Mouse (Mus musculus) liver, embryonic 11.5 days (tissue): ENCODE data around the gene Med16. TPM values are rescaled to one million over a fixed set of nuclear protein-coding genes. Genes with fewer than 3 reads are reported as not detected.

ENCODE experiments used
- ATAC-seq: fragments of 200-750 bp; cut with Nextera tagmentation; replicated peaks from 2 replicates; pipeline ENCODE4 v1.8.0; 2017; ENCODE audit warnings: moderate number of reproducible peaks, mild to moderate bottlenecking, moderate TSS enrichment, moderate library complexity; ENCODE audit not compliant: low FRiP score
- DNase-seq: peaks from one replicate; pipeline ENCODE4 v3.0.0-alpha.2; 2017; ENCODE audit warnings: low spot score
- H3K27ac ChIP-seq: fragments of 300-500 bp; sonication (generic); 2 replicates; pipeline ENCODE4 v1.5.1; 2014; ENCODE audit warnings: mild to moderate bottlenecking, low read depth, low read length, control low read depth
- H3K27me3 ChIP-seq: fragments of 300-500 bp; sonication (generic); replicated peaks from 2 replicates; pipeline ENCODE4 v1.6.1; 2014; ENCODE audit warnings: low read length, mixed read lengths; ENCODE audit not compliant: control insufficient read depth, insufficient read depth
- H3K36me3 ChIP-seq: fragments of 300-500 bp; sonication (generic); 2 replicates; pipeline ENCODE4 v1.6.1; 2014; ENCODE audit warnings: mild to moderate bottlenecking, low read length, moderate library complexity, mixed read lengths; ENCODE audit not compliant: control insufficient read depth, insufficient read depth
- H3K4me1 ChIP-seq: fragments of 300-500 bp; sonication (generic); replicated peaks from 2 replicates; pipeline ENCODE4 v1.6.1; 2014; ENCODE audit warnings: low read length, mixed read lengths; ENCODE audit not compliant: control insufficient read depth, insufficient read depth
- H3K4me2 ChIP-seq: fragments of 300-500 bp; sonication (generic); 2 replicates; pipeline ENCODE4 v1.6.1; 2014; ENCODE audit warnings: mild to moderate bottlenecking, control low read depth, moderate library complexity
- H3K4me3 ChIP-seq: fragments of 300-500 bp; sonication (generic); 2 replicates; pipeline ENCODE4 v1.5.1; 2014; ENCODE audit warnings: low read depth, low read length, control low read depth
- H3K9ac ChIP-seq: fragments of 300-500 bp; sonication (generic); 2 replicates; pipeline ENCODE4 v1.6.1; 2014; ENCODE audit warnings: low read depth, low read length, control low read depth
- H3K9me3 ChIP-seq: fragments of 300-500 bp; sonication (generic); 2 replicates; pipeline ENCODE4 v1.6.1; 2016; ENCODE audit warnings: low read length, inconsistent platforms, mixed read lengths; ENCODE audit not compliant: control insufficient read depth
- WGBS: fragments of 180-500 bp; shearing (Covaris S2); extraction: QIAGEN DNeasy Blood & Tissue Kit; methylation state at CpG from one replicate; pipeline ENCODE4 v1.1.7; 2014; 5-methylcytosine and 5-hydroxymethylcytosine counted together
- microRNA-seq: library from miRNA; unstranded; fragments of <30 nt; microRNA quantifications from one replicate; pipeline ENCODE4, GENCODE M21; 2017; ENCODE audit warnings: borderline number of aligned reads
- polyA plus RNA-seq: library from polyadenylated mRNA; unstranded; fragments of >200 nt; fragmentation: Nextera tagmentation; extraction: Ambion mirVana; gene quantifications from 2 replicates; pipeline ENCODE4 v1.2.1, GENCODE M21; 2014

Med16 gene
- polyA plus RNA-seq, 1 experiment from 2014 or later, result 32.6 TPM

DNA sequence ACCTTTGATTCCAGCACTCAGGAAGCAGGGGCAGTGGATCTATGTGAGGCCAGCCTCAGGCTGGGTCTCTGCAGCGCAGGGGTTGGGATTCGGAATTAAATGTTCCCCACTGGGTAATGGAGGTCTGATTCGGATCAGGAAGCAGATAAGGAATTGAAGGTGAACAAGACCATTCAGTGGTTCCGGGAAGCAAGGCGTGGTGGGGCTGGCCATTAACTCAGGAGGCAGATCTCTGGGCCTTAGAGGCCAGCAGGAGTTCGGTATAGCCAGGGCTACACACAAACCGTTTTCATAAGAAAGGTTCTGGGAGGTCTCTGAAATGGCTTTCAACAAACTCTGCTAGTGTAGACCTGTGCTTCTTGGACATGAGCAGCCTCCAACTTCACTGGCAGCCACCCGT, 55.9 kb downstream of the Med16 start:
- no peak for DNase-seq
- Histone ChIP-seq H3K36me3 (peaks cover 20% of the 10 kb centered on the region), H3K4me1 (peaks cover 49% of the 10 kb centered on the region), H3K27me3 (no peaks in the 10 kb centered on the region), H3K9me3 (no peaks in the 10 kb centered on the region), H3K27ac (peak overlapping the region; percentile 100), H3K4me3 (peak overlapping the region; percentile 99), H3K4me2 (peak overlapping the region; percentile 98), H3K9ac (peak overlapping the region; percentile 93)
- no peak for ATAC-seq
- WGBS, result 28% methylated on average over 8 of the region's 8 CpGs

DNA sequence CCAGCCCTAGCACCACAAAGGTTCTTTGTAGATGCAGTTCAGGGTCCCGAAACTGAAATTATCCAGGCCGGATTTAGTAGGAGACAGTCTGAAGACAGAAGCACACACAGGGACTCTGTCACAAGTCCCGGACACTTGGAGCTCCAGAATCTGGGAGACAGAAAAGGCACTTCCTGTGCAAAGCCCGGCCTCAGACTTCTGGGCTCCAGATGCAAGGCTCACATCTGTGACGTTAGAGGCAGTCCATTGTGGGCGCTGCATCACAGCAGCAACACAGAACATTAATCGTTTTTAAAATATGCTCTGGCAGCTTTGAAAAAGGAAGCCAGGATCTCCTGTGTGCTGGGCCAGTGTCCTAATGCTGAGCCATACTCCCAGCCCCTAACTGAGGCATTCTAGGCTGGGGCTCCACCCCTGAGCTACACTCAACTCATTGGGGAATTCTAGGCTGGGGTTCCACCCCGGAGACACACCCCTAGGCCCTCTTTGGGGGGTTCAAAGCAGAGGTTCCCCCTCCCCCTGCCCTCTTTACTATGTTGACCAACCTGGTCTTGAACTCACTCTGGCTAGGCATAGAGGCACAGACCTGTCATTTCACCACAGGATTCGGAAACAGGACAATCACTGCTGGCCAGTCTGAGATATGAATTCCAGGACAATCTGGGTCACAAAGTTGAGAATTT, 56.5 kb downstream of the Med16 start:
- H3K36me3 ChIP-seq, result peaks cover 16% of the 10 kb centered on the region
- DNase-seq, result no peak
- no peak for ATAC-seq
- H3K27me3 ChIP-seq, result no peaks in the 10 kb centered on the region
- peak overlapping the region; percentile 98 for H3K4me2 ChIP-seq
- WGBS, result 52% methylated on average over 9 of the region's 9 CpGs
- H3K9ac ChIP-seq, result peak overlapping the region; percentile 93
- peak overlapping the region; percentile 100 for H3K27ac ChIP-seq
- H3K4me1 ChIP-seq, result peaks cover 43% of the 10 kb centered on the region
- no peaks in the 10 kb centered on the region for H3K9me3 ChIP-seq
- peak overlapping the region; percentile 99 for H3K4me3 ChIP-seq

DNA sequence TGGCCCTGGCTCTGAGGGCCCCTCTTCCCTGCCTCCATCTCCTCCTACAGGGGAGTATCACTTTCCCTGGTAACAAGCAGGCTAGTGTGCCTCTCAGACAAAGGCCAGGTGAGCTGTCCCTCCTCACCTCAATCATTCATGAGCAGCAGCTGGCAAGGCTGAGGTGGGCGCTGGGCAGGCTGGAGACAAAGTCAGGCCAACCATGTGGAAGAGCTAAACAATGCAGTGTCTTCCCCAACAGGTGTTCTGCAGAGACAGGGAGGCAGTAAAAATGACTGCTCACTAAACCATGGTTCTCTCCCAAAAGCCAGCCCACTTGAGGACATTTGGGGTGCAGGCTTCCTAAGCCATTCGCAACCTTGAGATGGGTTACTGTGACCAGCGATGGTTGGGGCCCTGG, 57.1 kb downstream of the Med16 start:
- H3K4me3 ChIP-seq, result peak overlapping the region; percentile 19; the same call in 1 of the 2 replicates
- H3K36me3 ChIP-seq, result peaks cover 10% of the 10 kb centered on the region
- peaks cover 37% of the 10 kb centered on the region for H3K4me1 ChIP-seq
- DNase-seq (no peak), ATAC-seq (no peak)
- peak overlapping the region; percentile 98 for H3K4me2 ChIP-seq
- H3K9ac ChIP-seq, result peak overlapping the region; percentile 93; the same call in 1 of the 2 replicates
- H3K27me3 ChIP-seq, result no peaks in the 10 kb centered on the region
- H3K27ac ChIP-seq, result peak overlapping the region; percentile 100
- WGBS, result 68% methylated on average over 3 of the region's 3 CpGs
- H3K9me3 ChIP-seq, result no peaks in the 10 kb centered on the region

DNA sequence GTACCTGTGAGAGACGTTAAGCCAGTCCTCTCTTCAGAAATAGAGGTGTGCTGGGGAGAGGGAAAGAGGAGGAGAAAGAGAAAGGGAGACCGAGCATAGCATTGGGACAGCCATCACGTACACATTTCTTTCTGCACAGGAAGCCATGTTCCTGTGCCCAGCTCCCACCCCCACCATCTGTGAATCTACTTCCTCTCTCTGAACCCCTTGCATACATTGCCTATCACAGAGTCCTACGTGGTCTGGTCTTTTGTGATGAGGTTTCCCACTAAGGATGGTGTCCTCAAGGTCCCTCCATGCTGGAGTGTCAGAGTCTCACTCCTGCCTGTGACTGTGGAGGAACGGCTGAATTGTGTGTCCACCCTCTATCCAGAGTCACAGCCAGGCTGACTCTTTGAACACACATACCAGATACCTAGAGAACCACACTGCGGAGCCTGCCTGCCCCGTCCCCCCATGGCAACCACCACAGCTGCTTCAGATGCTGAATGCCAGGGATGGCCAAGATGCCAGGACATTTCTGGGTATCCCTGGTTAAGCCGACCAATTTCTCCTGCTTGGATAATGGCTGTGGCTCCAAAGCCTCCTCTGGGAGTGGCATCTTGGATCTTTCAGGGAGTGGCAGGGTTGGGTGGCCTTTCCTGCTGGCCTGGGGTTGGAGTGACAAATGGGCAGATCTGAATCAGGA, 58.6 kb downstream of the Med16 start:
- Histone ChIP-seq H3K36me3 (no peaks in the 10 kb centered on the region), H3K9ac (no peak overlapping the region), H3K4me2 (no peak overlapping the region), H3K4me1 (peaks cover 32% of the 10 kb centered on the region), H3K27ac (no peak overlapping the region), H3K4me3 (no peak overlapping the region), H3K9me3 (no peaks in the 10 kb centered on the region), H3K27me3 (no peaks in the 10 kb centered on the region)
- DNase-seq, result no peak
- WGBS, result 63% methylated on average over 8 of the region's 8 CpGs
- ATAC-seq, result no peak

DNA sequence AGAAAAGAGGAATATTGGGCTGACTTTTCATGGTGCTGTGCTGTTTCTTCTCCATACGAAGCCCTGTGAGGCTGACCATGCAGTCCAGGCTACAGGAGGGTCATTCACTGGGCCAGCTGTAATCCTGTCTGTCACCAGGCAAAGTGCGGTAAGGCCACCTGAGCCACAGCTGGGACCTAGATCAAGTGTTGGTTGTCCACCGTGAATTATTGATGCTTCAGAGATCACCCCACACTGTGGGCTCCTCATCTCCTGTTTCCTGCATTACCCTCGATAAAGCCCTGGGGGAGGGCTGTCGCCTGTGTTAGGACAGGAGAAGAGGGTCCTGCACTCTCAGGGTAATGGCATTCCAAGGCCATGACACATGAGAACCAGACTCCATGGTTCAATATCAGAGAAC, 62.2 kb downstream of the Med16 start:
- no peak overlapping the region for H3K27ac ChIP-seq
- no peaks in the 10 kb centered on the region for H3K36me3 ChIP-seq
- H3K9me3 ChIP-seq, result no peaks in the 10 kb centered on the region
- WGBS, result 56% methylated on average over 5 of the region's 5 CpGs
- H3K4me1 ChIP-seq, result peaks cover 13% of the 10 kb centered on the region
- no peaks in the 10 kb centered on the region for H3K27me3 ChIP-seq
- H3K4me2 ChIP-seq, result no peak overlapping the region
- no peak for ATAC-seq
- no peak overlapping the region for H3K9ac ChIP-seq
- DNase-seq, result no peak
- H3K4me3 ChIP-seq, result no peak overlapping the region

Small RNA genes lying within 50 kb of the gene (microRNA-seq; reads per million reads assigned to microRNA genes)
- not detected for gene Mir6910

Other genes with a start within 250 kb of the Med16 start
- gene Madcam1, start 244.4 kb downstream of the Med16 start, polyA plus RNA-seq, result 1.1 and 1.4 TPM in 2 replicates
- 48.5 and 50.5 TPM in 2 replicates for gene Tpgs1, start 239.6 kb downstream of the Med16 start, polyA plus RNA-seq
- 213 and 236 TPM in 2 replicates for gene Cdc34, start 226.7 kb downstream of the Med16 start, polyA plus RNA-seq
- gene Gzmm, start 219.9 kb downstream of the Med16 start, polyA plus RNA-seq, result 0.16 and 0.45 TPM in 2 replicates
- 992 and 1,001 TPM in 2 replicates for gene Bsg, start 204.4 kb downstream of the Med16 start, polyA plus RNA-seq
- not detected in 2 replicates for gene Hcn2, start 192.3 kb downstream of the Med16 start, polyA plus RNA-seq
- 36.5 and 41.5 TPM in 2 replicates for gene Polrmt, start 162.3 kb downstream of the Med16 start, polyA plus RNA-seq
- 0.23 TPM in 1 of 2 replicates, not detected in the other for gene Fgf22, start 153.8 kb downstream of the Med16 start, polyA plus RNA-seq
- gene Rnf126, start 142.0 kb downstream of the Med16 start, polyA plus RNA-seq, result 105 and 119 TPM in 2 replicates
- 1.8 and 2.6 TPM in 2 replicates for gene Fstl3, start 131.7 kb downstream of the Med16 start, polyA plus RNA-seq
- gene Prss57, start 118.0 kb downstream of the Med16 start, polyA plus RNA-seq, result 1.5 and 1.7 TPM in 2 replicates
- gene Palm, start 115.4 kb downstream of the Med16 start, polyA plus RNA-seq, result 27.6 and 28.6 TPM in 2 replicates
- gene Misp, start 87.9 kb downstream of the Med16 start, polyA plus RNA-seq, result 0.69 and 1.5 TPM in 2 replicates
- 329 and 336 TPM in 2 replicates for gene Ptbp1, start 54.5 kb downstream of the Med16 start, polyA plus RNA-seq
- 50.9 and 52.4 TPM in 2 replicates for gene Prtn3, start 34.4 kb downstream of the Med16 start, polyA plus RNA-seq
- 17.6 and 20.9 TPM in 2 replicates for gene Plppr3, start 34.3 kb downstream of the Med16 start, polyA plus RNA-seq
- gene Elane, start 22.7 kb downstream of the Med16 start, polyA plus RNA-seq, result 11.1 and 11.8 TPM in 2 replicates
- gene Cfd, start 18.1 kb downstream of the Med16 start, polyA plus RNA-seq, result not detected in 2 replicates
- gene Gm26602, start 1.9 kb upstream of the Med16 start, polyA plus RNA-seq, result 7.4 TPM in 1 of 2 replicates, not detected in the other
- gene Kiss1r, start 8.0 kb upstream of the Med16 start, polyA plus RNA-seq, result 0.66 and 0.75 TPM in 2 replicates
- gene R3hdm4, start 12.3 kb upstream of the Med16 start, polyA plus RNA-seq, result 99.4 and 104 TPM in 2 replicates
- 10.8 and 12.4 TPM in 2 replicates for gene Arid3a, start 18.1 kb upstream of the Med16 start, polyA plus RNA-seq
- gene Wdr18, start 51.2 kb upstream of the Med16 start, polyA plus RNA-seq, result 164 and 171 TPM in 2 replicates
- gene Grin3b, start 61.8 kb upstream of the Med16 start, polyA plus RNA-seq, result 0.10 and 0.14 TPM in 2 replicates
- gene Tmem259, start 75.4 kb upstream of the Med16 start, polyA plus RNA-seq, result 14.9 and 20.2 TPM in 2 replicates
- 115 and 124 TPM in 2 replicates for gene Cnn2, start 79.7 kb upstream of the Med16 start, polyA plus RNA-seq
- 7.7 and 8.6 TPM in 2 replicates for gene Abca7, start 87.6 kb upstream of the Med16 start, polyA plus RNA-seq
- gene Arhgap45, start 107.7 kb upstream of the Med16 start, polyA plus RNA-seq, result 29.0 and 29.4 TPM in 2 replicates
- 239 and 256 TPM in 2 replicates for gene Polr2e, start 130.9 kb upstream of the Med16 start, polyA plus RNA-seq
- 761 and 762 TPM in 2 replicates for gene Gpx4, start 138.2 kb upstream of the Med16 start, polyA plus RNA-seq
- 17.7 and 19.2 TPM in 2 replicates for gene Sbno2, start 196.6 kb upstream of the Med16 start, polyA plus RNA-seq
- 25.1 and 33.5 TPM in 2 replicates for gene Stk11, start 206.9 kb upstream of the Med16 start, polyA plus RNA-seq
- 482 and 514 TPM in 2 replicates for gene Atp5d, start 229.7 kb upstream of the Med16 start, polyA plus RNA-seq
- gene Cbarp, start 231.9 kb upstream of the Med16 start, polyA plus RNA-seq, result 2.8 and 3.1 TPM in 2 replicates
- gene Midn, start 239.3 kb upstream of the Med16 start, polyA plus RNA-seq, result 19.2 and 20.1 TPM in 2 replicates